Mouse (Mus musculus): ENCODE measurements around the gene Henmt1. TPM values are rescaled to one million over a fixed set of nuclear protein-coding genes. Genes with fewer than 3 reads are reported as not detected.

The Henmt1 gene
- total and polyA plus RNA-seq, 3 experiments, result 0.22 TPM; not detected in 2

DNA sequence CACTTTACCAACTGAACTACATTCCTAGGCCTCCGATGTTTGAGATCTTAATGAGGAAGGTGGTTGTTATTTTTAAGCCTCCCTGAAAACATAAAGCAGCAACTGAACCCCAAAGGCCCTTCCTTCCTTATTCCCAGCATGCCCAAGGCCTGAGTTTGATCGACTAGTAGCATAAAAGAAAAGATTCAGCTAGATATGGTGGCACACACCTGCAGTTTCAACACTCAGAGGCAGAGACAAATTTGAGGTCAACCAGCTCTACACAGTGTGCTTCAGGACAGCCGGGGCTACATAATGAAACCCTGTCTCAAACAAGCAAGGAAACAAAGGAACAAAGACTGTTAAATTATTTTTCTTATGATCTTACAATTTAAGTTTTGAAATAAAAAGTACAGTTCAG is 24.1 kb downstream of the Henmt1 start:
- H3K27me3 ChIP-seq (ENCODE audit: insufficient read depth, low read length), result peaks cover 5% of the 10 kb centered on the region; the same call in 1 of the 2 replicates
- DNase-seq (ENCODE audit: low spot score) (no peak), ATAC-seq (ENCODE audit: extremely low read depth, insufficient number of reproducible peaks, low FRiP score, poor library complexity, severe bottlenecking) (no peak)
- no peak overlapping the region for H3K4me3 ChIP-seq (ENCODE audit: low read depth, low read length)
- H3K4me1 ChIP-seq (ENCODE audit: insufficient read depth, low read depth, low read length), result no peaks in the 10 kb centered on the region
- TF ChIP-seq CTCF (IDR thresholded peaks at IDR 0.05; ENCODE audit: low read depth, low read length) (no peak), GATA2 (IDR thresholded peaks at IDR 0.05; ENCODE audit: borderline replicate concordance, low read depth, low read length) (no peak), TAL1 (conservative IDR thresholded peaks at IDR 0.05; ENCODE audit: low read depth, low read length) (no peak), POLR2AphosphoS5 (IDR thresholded peaks at IDR 0.05; ENCODE audit: insufficient replicate concordance, low read depth, low read length) (no peak), GATA1 (IDR thresholded peaks at IDR 0.05; ENCODE audit: borderline replicate concordance, low read length) (no peak)
- no peaks in the 10 kb centered on the region for H3K36me3 ChIP-seq (replicated peaks)
- H3K9me3 ChIP-seq (replicated peaks), result no peaks in the 10 kb centered on the region

DNA sequence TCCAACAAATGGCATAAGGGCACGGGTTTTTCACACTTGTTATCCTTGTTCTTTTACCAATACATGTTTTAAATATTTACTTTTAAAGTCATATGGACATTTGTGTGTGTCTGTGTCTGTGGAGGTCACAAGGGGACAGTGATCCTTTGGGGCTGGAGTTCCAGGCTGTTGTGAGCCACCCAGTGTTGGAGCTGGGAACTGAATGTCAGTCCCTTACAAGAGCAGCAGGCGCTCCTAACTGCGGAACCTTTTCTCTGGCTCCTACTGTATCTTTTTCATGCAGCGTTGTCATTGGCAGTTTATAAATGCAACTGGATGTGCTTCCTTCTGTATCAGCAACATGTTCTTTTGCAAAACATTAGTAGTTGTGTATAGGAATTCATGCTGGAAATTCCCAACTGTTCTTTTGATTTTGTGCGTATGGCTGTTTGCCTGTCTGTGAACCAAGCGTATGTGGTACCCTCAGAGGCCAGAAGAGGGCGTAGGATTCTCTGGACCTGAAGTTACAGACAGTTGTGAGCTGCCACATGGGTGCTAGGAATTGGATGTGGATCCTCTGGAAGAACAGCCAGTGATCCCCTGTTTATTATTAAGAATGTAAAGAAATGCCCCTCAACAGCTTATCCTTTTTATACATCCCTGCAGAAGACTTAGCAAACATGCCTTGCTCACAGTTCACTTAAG is 24.8 kb downstream of the Henmt1 start:
- TF ChIP-seq CTCF (IDR thresholded peaks at IDR 0.05; ENCODE audit: low read depth, low read length) (no peak), TAL1 (conservative IDR thresholded peaks at IDR 0.05; ENCODE audit: low read depth, low read length) (no peak), GATA1 (IDR thresholded peaks at IDR 0.05; ENCODE audit: borderline replicate concordance, low read length) (no peak), POLR2AphosphoS5 (IDR thresholded peaks at IDR 0.05; ENCODE audit: insufficient replicate concordance, low read depth, low read length) (no peak), GATA2 (IDR thresholded peaks at IDR 0.05; ENCODE audit: borderline replicate concordance, low read depth, low read length) (no peak)
- Histone ChIP-seq H3K36me3 (replicated peaks) (no peaks in the 10 kb centered on the region), H3K4me3 (ENCODE audit: low read depth, low read length) (no peak overlapping the region), H3K27me3 (ENCODE audit: insufficient read depth, low read length) (peaks cover 5% of the 10 kb centered on the region; the same call in 1 of the 2 replicates), H3K4me1 (ENCODE audit: insufficient read depth, low read depth, low read length) (no peaks in the 10 kb centered on the region), H3K9me3 (replicated peaks) (no peaks in the 10 kb centered on the region)
- ATAC-seq (ENCODE audit: extremely low read depth, insufficient number of reproducible peaks, low FRiP score, poor library complexity, severe bottlenecking) (no peak), DNase-seq (ENCODE audit: low spot score) (no peak)

DNA sequence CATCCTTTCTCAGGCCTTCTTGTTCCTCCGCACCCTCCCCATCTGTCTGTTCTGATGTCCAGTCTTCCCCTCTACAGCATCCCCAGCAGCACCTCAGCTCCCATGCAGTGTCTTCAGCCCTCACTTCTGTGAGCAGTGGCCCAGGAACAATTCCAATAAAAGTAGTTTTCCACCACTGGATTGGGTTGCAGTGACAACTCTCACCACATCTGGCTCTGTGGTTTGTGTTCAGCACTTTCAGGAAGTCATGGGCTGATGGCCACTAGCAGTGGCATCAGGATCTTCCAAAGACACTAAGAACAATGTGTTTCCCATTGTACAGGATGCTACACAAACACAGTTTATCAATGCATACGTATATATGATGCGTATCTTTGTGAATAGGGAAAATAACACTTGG is 26.4 kb downstream of the Henmt1 start:
- no peak for DNase-seq (ENCODE audit: low spot score)
- Histone ChIP-seq H3K4me1 (ENCODE audit: insufficient read depth, low read depth, low read length) (no peaks in the 10 kb centered on the region), H3K9me3 (replicated peaks) (no peaks in the 10 kb centered on the region), H3K27me3 (ENCODE audit: insufficient read depth, low read length) (0 out of 2 replicates have a peak, but pooled peaks cover 2% of the 10 kb centered on the region), H3K4me3 (ENCODE audit: low read depth, low read length) (no peak overlapping the region), H3K36me3 (replicated peaks) (no peaks in the 10 kb centered on the region)
- TF ChIP-seq CTCF (IDR thresholded peaks at IDR 0.05; ENCODE audit: low read depth, low read length) (no peak), TAL1 (conservative IDR thresholded peaks at IDR 0.05; ENCODE audit: low read depth, low read length) (no peak), POLR2AphosphoS5 (IDR thresholded peaks at IDR 0.05; ENCODE audit: insufficient replicate concordance, low read depth, low read length) (no peak)
- ATAC-seq (ENCODE audit: extremely low read depth, insufficient number of reproducible peaks, low FRiP score, poor library complexity, severe bottlenecking), result no peak

DNA sequence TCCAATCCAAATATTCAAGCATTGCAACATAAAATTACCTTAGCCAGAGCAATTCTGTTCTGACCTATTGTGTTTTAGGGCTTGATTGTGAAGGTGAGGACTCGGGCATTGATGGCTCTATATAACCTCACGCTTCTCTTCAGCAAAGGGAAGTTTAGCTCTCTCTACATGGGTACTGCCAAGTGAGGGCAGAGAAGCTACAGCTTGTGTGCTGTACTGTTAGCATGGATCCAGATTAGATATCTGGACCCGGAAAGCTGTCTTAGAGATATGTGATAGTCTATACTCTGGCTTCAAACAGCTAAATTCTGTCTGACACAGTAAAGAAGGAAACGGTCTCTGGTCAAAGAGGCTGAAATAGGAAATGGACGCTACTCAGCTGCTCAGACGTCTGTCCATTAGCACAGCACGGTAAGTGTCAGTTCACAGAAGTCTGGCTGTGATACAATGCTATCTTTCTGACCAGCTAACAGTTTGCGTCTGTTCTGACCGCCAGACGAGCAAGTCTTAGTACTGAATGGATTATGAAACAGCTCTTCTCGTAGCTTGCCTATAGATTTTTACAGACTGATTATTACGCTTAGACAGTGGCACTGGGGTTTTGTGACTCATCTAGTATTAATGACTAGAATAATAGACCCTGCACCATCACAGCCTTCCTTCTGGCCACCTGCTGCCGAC is 34.4 kb downstream of the Henmt1 start:
- Histone ChIP-seq H3K36me3 (replicated peaks) (no peaks in the 10 kb centered on the region), H3K4me3 (ENCODE audit: low read depth, low read length) (no peak overlapping the region), H3K4me1 (ENCODE audit: insufficient read depth, low read depth, low read length) (no peaks in the 10 kb centered on the region), H3K27me3 (ENCODE audit: insufficient read depth, low read length) (no peaks in the 10 kb centered on the region), H3K9me3 (replicated peaks) (no peaks in the 10 kb centered on the region)
- DNase-seq (ENCODE audit: low spot score) (no peak), ATAC-seq (ENCODE audit: extremely low read depth, insufficient number of reproducible peaks, low FRiP score, poor library complexity, severe bottlenecking) (no peak; the same call in 1 of the 2 replicates)
- TF ChIP-seq CTCF (IDR thresholded peaks at IDR 0.05; ENCODE audit: low read depth, low read length), result no peak
- no peak for TF ChIP-seq GATA1 (IDR thresholded peaks at IDR 0.05; ENCODE audit: borderline replicate concordance, low read length)
- TF ChIP-seq POLR2AphosphoS5 (IDR thresholded peaks at IDR 0.05; ENCODE audit: insufficient replicate concordance, low read depth, low read length), result no peak
- TF ChIP-seq TAL1 (conservative IDR thresholded peaks at IDR 0.05; ENCODE audit: low read depth, low read length), result no peak
- no peak for TF ChIP-seq GATA2 (IDR thresholded peaks at IDR 0.05; ENCODE audit: borderline replicate concordance, low read depth, low read length)

DNA sequence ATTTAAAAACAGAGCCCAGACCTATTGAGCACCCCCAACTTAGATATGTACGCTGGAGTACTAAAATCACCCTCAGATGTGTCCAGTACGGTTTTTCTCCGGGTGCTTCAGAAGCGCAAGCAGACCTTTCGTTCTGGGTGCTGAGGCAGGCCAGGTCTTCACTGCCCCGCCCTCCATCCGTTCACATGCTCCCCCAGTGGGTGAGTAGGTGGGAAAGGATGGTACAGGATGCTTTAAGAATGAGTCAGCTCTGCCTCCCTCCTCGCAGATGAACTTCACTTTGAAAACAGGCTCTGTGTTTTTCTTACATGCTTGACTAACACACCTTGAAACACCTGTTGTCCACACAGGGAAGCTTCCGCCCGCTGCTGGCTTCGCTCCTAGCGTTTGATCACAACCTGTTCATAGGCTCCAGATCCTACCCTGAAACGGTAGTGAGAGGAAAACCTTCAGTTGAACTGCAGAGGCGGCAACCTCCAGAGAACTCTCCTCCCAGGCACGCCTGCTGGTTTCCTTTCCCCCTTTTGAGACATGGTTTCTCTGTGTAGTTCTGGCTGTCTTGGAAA is 35.3 kb downstream of the Henmt1 start:
- H3K27me3 ChIP-seq (ENCODE audit: insufficient read depth, low read length), result no peaks in the 10 kb centered on the region; the same call in 1 of the 2 replicates
- H3K4me1 ChIP-seq (ENCODE audit: insufficient read depth, low read depth, low read length), result no peaks in the 10 kb centered on the region
- TF ChIP-seq CTCF (IDR thresholded peaks at IDR 0.05; ENCODE audit: low read depth, low read length) (no peak), GATA1 (IDR thresholded peaks at IDR 0.05; ENCODE audit: borderline replicate concordance, low read length) (no peak), GATA2 (IDR thresholded peaks at IDR 0.05; ENCODE audit: borderline replicate concordance, low read depth, low read length) (no peak), POLR2AphosphoS5 (IDR thresholded peaks at IDR 0.05; ENCODE audit: insufficient replicate concordance, low read depth, low read length) (no peak), TAL1 (conservative IDR thresholded peaks at IDR 0.05; ENCODE audit: low read depth, low read length) (no peak)
- peaks cover 6% of the 10 kb centered on the region for H3K9me3 ChIP-seq (replicated peaks)
- ATAC-seq (ENCODE audit: extremely low read depth, insufficient number of reproducible peaks, low FRiP score, poor library complexity, severe bottlenecking), result no peak
- H3K36me3 ChIP-seq (replicated peaks), result no peaks in the 10 kb centered on the region
- no peak for DNase-seq (ENCODE audit: low spot score)
- no peak overlapping the region for H3K4me3 ChIP-seq (ENCODE audit: low read depth, low read length)

DNA sequence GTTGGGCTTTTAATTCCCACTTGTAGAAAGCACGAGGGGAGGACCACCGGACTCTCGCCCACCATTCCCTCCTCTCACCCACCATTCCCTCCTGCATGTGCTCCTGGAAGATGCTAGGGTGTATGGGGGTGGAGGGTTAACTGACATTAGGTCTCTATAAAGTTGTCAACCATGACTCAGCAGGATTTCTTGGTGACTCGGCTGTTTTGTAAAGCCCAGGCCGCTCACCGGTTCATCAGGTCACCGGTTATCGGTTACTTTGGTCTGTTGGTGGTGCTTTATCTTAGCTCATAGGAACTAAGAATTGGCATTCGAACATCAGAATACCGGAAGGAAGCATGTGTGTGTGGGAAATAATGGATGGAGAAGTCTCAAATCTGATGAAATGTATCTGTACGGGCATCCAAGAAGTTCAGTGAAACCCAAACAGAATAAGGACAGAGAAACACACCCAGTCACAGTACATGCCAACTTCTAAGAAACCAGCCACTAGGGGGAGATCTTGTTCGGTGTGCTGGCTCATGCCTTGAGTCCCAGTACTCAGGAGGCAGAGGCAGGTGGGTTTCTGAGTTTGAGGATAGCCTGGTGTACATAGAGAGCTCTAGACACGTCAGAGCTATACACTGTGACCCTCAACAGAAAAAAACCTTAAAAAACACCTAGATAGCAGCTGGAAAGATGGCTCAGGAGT is 37.8 kb downstream of the Henmt1 start:
- H3K36me3 ChIP-seq (replicated peaks), result no peaks in the 10 kb centered on the region

More for the DNA sequence above, 37.8 kb downstream of the Henmt1 start:
- H3K4me3 ChIP-seq (ENCODE audit: low read depth, low read length), result no peak overlapping the region
- H3K27me3 ChIP-seq (ENCODE audit: insufficient read depth, low read length), result no peaks in the 10 kb centered on the region; the same call in 1 of the 2 replicates
- no peaks in the 10 kb centered on the region for H3K4me1 ChIP-seq (ENCODE audit: insufficient read depth, low read depth, low read length)
- peaks cover 6% of the 10 kb centered on the region for H3K9me3 ChIP-seq (replicated peaks)
- TF ChIP-seq CTCF (IDR thresholded peaks at IDR 0.05; ENCODE audit: low read depth, low read length) (no peak), GATA1 (IDR thresholded peaks at IDR 0.05; ENCODE audit: borderline replicate concordance, low read length) (no peak), TAL1 (conservative IDR thresholded peaks at IDR 0.05; ENCODE audit: low read depth, low read length) (no peak), POLR2AphosphoS5 (IDR thresholded peaks at IDR 0.05; ENCODE audit: insufficient replicate concordance, low read depth, low read length) (no peak), GATA2 (IDR thresholded peaks at IDR 0.05; ENCODE audit: borderline replicate concordance, low read depth, low read length) (no peak)
- no peak for ATAC-seq (ENCODE audit: extremely low read depth, insufficient number of reproducible peaks, low FRiP score, poor library complexity, severe bottlenecking)
- DNase-seq (ENCODE audit: low spot score), result no peak
